Mouse (Mus musculus) ES-CJ7 (cell line): Measurements from ENCODE around the gene Rexo4.

Source experiments
- DNase-seq: peaks from one replicate; pipeline ENCODE4 v3.0.0; 2011; ENCODE audit warnings: low read depth, low spot score

The Rexo4 gene

GRCm38 (mm10) chr2:26963923-26964723 is at the start of gene Rexo4:
Gene Rexo4 (minus strand): TSS chr2:26964386.
- peak; percentile 97 for DNase-seq

DNA sequence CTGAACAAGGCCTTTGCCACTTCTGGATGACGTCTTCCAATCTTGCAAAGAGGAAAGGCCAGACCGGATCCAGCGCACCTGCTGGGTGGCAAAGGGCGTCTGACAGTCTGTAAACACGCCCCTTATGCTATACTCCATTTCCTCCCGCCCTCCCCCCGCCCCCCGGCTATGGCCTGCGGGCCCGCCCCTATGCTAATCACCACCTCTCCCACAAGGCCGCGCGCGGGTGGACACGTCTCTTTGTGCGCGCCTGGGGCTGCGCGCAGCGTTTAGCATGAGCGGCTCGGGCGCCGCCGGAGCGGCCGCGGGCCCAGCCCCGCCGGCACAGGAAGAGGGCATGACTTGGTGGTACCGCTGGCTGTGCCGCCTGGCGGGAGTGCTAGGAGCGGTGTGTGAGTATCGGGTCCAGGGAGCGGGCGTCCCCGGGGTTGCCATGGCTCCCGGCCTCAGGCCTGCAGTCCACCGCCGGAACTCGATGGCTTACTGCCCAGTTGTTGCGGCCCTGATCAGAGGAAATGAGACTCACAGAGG is 45.6 kb upstream of the Rexo4 start, which contains the start of gene Cacfd1:
Cacfd1 (plus strand) TSS at position 213 of the 531 bp plus-strand sequence.
- peak; percentile 89 for DNase-seq

DNA sequence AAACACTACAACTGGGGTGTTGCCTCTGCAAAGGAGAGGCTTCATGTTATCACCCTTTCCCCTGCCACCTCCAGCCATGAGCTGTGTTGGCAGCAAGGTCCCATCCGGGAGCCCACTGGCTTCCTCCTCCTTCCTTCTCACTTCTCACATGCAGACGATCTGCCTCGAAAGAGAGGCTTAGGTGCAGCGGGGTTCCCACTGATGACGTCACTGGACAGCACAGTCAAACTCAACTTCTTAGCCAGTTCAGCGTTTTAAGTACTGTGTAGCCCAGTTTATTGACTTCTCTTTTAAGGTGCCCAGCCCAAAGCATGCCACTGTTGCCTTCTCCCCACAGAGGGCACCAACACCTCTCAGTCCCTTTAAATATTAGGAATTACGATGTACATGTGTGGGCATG is 43.5 kb upstream of the Rexo4 start:
- no peak for DNase-seq

DNA sequence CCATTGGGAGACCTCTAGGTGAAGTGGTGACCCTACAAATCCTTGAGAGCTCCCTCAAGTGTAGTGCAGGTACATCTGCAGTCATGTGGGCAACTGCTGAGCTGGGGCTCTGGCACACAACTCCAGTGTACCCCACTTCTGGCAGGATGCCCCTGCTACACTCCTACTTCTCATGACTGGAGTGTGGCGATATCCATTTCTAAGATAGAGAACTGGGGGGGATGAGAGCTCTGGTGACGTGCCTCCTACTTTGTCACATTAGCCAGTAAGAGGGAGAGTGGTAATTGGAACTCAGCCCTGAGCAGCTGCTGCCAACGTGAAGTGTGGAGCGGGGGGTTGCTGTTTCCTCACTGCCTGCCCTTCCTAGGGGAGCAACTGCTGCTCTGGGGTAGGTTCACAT is 42.1 kb upstream of the Rexo4 start:
- no peak for DNase-seq

- DNase-seq = no peak
Measured at GRCm38 (mm10) chr2:26997993-26998392, 33.8 kb upstream of the Rexo4 start.

DNA sequence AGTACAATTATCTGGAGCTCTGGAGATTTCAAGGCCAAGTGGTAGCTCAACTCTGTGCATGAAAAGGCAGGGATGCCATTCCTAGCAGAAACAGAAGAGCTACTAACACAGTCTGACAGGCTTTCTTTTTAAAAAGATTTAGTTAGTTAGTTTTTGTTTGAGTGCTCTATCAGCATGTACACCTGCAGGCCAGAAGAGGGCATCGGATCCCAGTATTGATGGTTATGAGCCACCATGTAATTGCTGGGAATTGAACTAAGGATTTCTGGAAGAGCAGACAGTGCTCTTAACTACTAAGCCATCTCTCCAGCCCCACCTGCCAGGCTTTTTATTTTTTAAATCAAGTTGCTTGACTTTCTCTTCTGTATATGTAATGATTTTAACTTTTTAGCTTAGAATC is 33.3 kb upstream of the Rexo4 start:
- peak; percentile 44 for DNase-seq

DNA sequence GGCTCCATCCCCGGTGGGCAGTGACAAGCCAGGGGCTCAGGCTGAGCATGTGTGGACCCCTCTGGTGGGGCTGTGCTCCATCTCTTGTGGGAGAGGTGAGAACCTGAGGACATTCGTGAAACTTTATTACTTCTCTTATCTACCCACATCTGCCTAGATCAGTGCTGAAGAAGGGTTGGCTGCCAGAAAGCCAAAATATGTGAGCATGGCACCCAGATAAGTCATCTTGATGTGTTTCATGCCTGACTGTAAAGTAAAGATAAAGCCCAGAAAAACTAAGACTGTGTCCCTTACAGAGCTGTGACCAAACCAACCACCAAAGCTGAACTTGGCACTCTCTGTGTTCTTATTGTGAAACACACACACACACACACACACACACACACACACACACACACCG is 29.8 kb upstream of the Rexo4 start:
- no peak for DNase-seq

DNA sequence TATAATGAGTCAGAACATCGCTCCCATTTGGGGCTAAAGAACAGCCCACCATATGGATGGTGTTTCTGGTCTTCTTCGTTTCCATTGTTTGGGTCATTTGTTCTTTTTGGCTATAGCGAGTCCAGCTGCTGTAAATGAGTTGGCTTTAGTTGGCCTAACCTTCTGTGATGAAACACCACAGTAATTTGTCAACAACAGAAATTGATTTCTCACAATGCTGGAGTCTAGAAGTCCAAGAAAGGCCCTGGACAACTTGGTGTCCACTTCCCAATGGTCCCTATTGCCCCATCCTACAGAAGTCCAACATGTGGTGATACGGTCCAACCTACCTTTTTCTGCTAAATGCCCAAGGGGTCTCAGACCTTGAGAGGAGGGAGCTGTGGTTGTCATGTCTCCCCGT is 20.5 kb upstream of the Rexo4 start:
- DNase-seq = no peak

GRCm38 (mm10) chr2:26984179-26984578 is 20.0 kb upstream of the Rexo4 start:
- DNase-seq = no peak

GRCm38 (mm10) chr2:26980361-26980760 is 16.2 kb upstream of the Rexo4 start:
- no peak for DNase-seq

DNA sequence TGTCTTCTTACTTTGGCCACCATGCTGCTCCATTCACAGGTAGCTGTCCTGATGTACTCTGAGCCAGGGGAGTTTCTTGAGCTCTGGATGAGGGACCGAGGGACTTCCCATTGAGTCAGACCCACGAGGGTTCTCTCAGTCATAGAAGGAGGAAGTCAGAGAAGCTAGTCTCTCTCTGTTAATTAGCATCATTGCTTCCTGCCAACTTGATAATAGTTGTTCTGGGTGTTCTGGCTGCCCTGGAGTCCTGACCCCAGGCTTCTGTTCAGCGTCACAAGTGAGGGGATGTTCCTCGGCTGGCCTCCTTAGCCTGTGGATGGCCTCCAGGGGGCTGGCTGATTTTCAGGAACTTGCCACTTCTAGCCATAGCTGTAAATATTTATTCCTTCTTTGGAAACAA is 9.8 kb upstream of the Rexo4 start:
- DNase-seq = no peak

- DNase-seq = no peak
Measured at GRCm38 (mm10) chr2:26973116-26973515, 8.9 kb upstream of the Rexo4 start, which contains the start of gene Adamts13. Gene Adamts13 (plus strand): TSS chr2:26973416.

DNA sequence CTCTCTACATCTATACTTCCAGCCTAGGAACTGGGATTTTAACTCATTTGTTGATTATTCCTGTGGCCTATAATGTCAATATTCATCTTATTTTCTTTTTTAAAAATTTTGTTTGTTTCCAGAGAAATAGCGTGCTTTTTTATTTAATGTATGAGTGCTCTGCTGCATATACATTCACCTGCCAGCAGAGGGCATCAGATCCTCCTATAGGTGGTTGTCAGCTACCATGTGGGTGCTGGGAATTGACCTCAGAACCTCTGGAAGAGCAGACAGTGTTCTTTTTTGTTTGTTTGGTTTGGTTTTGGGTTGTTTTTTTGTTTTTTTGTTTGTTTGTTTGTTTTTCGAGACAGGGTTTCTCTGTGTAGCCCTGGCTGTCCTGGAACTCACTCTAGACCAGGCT is 3.1 kb upstream of the Rexo4 start:
- DNase-seq = peak; percentile 60

DNA sequence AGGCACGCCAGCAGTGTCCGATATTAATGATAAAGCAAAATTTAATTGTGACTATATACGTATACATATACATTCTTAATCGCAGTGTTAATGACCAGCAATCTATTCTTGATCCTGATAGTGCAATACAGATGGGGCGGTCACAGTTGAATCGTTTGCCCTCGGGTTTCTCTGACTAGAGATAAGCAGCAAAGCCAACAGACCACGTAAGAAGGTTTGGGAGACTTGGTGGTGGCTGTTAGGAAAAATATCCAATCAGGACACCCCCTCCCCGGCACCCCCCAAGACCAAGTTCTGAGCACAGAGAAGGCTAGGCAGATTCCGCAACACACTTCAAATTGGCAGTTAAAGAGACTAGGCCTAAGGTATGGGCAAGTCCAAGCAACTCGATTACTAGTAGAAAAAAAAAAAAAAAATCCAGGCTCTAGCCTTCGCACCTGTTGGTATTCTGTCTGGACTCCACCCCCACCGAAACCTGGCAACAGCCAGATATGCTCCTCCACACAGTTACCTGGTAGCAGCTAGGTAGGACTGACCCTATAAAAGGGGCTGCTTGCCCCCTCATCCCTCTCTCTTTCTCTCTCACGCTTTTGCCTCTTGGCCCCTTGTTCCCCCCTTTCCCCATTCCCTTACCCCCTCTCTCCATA is 661 bp upstream of the Rexo4 start:
- peak; percentile 13 for DNase-seq

DNA sequence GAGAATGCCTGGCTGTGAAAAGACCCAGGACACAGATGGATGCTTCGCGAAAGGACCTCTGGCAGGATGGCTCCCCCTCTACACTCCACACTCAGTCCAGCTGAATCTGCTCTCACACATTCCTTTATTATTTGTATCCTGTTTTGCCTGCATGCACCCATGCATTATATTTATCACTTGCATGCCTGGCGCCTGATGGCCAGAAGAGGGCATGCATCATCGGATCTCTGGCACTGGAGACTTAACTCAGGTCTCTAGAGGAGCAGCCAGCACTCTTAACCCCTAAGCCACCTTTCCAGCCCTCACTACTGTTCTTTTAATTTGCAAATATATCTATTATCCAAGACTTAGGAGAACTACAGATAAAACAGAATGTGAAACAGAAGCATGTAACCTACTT is 3.4 kb downstream of the Rexo4 start:
- DNase-seq = peak; percentile 22

GRCm38 (mm10) chr2:26957488-26957859 is 6.7 kb downstream of the Rexo4 start:
- DNase-seq = no peak

- DNase-seq = no peak
Measured at GRCm38 (mm10) chr2:26956811-26957487, 7.2 kb downstream of the Rexo4 start.

GRCm38 (mm10) chr2:26954735-26955395 is 9.3 kb downstream of the Rexo4 start:
- DNase-seq = no peak

DNA sequence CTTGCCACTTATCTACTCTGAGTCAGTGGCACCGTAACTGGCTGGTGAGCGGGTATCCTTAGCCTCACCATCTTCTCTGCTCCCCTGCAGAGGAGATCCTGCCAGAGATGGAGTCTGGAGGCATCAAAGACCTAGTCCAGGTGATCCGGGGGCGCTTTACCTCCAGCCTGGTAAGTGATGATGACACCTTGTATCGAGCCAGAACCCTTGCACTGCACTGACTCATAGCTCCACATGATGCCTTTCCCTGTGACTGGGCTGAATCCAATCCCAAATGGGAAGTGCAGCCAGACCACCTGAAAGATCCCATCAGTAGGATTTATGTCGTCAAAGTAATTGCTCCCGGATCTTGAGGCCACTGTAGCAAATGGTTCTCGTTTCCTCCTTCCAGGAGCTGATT is 11.3 kb downstream of the Rexo4 start:
- no peak for DNase-seq

GRCm38 (mm10) chr2:26952193-26952592 is 12.0 kb downstream of the Rexo4 start:
- no peak for DNase-seq

DNA sequence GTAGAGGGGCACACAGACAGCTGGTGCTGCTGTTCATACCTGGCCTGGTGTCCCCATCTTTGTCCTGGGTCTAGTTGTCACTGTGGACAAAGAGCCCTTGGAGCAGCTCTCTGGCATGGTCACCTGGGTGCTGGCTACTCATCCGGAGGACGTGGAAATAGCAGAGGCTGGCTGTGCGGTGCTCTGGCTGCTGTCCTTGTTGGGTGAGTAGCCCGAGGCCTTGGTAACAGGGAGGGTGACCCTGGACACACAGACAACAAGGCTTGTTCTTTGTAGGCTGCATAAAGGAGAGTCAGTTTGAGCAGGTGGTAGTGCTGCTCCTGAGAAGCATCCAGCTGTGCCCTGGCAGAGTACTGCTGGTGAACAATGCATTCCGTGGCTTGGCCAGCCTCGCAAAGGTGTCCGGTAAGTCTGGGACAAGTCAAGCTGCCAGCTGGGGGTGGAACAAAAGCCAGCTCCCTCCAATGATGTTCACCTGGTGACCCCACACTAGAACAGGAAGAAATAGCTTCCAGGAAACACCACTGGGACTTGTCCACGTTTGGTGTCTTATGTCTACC is 12.8 kb downstream of the Rexo4 start:
- DNase-seq = no peak
